Mouse (Mus musculus) monocyte, adult 2 months (primary cell): Measurements from ENCODE around the gene Fstl4.

Experiments used
- DNase-seq, 2 experiments: peaks; one replicate each; pipeline ENCODE4 v3.0.0; 2022; ENCODE audit warnings: low spot score in 2 of 2, low read depth in 1 of 2

Gene Fstl4

DNA sequence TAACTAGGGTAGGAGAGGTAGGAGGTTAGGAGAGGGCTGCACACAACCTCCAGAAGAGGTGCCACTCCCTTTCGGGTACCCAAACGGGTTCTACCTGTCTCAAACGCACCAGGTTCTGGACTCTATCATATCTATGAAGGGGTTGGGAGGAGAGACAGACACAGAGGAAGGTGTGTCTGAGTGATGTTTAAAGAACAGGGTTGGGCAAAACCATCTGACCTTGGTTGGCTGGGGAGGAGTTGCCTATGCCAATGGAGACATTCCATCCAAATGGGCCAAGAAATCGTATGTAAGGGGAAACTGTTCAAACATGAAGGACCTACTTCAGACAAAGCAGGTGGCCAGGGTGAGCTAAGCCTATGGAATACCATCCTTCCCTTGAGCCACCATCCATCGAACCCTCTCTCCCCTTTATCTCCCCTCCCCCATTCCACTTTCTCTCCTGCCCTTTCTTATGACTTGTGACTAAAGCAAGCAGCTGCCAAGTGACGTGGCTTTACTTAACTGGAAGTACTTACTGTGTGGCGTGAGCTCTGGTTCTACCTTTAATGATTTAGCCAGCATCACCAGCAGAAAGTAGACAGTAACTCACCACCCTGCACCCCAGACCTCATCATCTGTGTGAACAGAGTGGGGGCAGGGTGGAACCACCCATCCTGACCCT is 252.1 kb downstream of the Fstl4 start:
- DNase-seq, result no peak

- no peak for DNase-seq
Observed at GRCm38 (mm10) chr11:53019509-53019908, 255.1 kb downstream of the Fstl4 start.

DNA sequence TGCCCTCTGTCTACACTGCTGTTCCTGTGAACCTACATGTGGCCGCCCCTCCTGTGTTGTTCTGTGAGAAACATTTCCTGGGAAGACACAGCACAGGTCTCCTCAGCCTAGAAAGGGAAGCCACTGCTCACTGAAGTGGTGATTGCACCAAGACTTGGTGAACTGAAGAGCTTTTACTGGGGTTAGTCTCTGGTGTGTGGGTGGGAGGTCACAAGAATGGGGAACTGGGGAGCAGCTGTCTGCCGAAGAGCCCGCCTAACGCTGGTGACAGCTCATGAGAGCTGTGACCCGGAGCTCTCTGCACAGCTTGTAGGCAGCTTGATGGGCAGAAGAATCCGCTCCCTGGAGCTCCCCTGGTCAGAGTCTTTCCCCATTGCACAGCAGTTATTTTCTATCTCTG is 260.0 kb downstream of the Fstl4 start:
- DNase-seq, result no peak

DNA sequence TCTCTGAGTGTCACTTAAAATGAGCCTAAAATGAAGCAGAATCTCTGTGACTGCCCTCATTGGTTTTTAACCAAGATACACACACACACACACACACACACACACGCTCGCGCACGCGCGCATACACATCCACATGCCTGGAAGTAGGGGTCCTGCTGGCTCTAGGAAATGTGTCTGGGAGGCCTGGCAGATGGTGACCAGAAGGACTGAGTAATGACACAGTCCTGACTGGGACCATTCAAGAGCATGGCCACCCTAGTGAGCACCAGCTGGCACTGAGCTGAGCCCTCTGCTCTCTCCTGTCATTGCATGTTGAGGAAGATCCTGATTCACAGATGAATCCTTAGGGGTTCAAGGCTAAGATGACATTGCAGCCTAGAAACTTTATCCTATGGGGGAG is 261.3 kb downstream of the Fstl4 start:
- no peak for DNase-seq

DNA sequence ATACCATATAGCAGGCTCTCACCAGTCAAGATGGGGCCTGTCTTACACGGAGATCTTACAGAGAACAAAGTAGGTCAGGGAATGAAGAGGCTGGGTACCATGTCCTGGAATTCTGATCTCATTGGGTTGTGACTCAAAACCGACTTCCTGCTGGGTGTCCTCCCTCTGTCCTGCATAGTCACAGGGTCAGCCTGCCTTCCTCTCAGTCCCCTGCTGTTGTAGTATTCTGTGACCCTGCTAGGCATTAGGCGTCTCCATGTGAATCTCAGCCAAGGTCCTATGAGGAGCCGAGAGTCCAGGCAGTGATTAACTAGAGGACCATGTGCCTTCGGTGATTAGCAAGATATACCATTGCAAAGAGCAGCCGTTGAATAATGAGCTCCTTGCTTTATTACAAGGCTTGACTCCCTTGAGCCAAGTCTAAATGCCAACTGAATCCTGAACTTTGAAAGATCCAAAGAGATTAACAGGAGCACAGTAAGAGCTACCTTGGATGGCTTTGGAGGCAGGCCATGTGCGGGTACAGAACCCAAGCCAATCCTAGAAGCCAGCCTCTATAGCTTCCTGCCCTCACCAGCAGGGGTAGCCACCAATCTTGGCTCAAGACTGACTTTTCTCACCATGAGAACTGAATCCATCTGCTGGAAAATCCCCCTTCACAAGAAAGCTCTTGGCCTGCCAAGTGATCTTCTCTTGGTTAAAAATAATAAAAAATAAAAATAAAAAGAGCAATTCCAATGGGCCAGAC is 264.2 kb downstream of the Fstl4 start:
- DNase-seq, result no peak

- no peak for DNase-seq
Observed at GRCm38 (mm10) chr11:53031777-53032176, 267.3 kb downstream of the Fstl4 start.

DNA sequence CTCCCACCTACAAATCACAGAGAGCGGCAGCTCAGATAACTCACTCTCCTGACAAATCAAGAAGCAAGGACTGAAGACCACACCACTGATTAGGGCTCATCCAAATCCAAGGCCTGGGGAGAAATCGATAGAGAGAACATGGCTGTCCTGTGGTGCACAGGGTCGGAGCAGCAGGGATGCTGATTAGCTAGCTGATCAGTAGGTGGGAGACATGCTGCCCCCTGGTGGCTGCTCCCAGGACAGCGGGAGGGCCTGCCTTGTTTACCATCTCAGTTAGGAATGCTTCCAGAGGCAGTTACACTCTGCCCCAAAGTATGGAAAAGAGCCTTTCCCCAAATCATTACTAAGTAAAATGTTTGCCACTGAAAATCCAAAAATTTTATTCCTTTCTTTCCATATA is 267.9 kb downstream of the Fstl4 start:
- peak in 1 of 2 experiments; percentile 18 for DNase-seq

- no peak for DNase-seq
Observed at GRCm38 (mm10) chr11:53035414-53035813, 271.0 kb downstream of the Fstl4 start.

- no peak for DNase-seq
Observed at GRCm38 (mm10) chr11:53046850-53047249, 282.4 kb downstream of the Fstl4 start.

DNA sequence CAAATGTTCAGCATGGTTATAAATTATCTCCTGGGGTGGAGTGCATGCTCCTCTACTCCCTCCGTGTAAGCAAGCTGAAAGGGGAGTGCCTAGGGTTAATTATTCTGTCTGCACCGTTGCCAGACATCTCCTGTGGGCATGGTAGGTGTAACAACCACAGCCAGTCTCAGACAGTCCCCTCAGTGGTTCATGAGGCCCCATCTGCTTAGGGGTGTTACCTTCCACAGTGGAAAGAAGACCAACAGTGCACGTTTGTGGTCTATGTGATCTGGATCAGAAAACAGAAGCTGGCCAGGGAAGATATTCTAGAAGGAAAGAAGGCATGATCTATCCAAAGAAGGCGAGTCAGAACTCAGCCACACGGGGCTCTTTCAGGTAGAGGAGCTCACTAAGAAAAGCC is 289.7 kb downstream of the Fstl4 start:
- DNase-seq, result no peak

GRCm38 (mm10) chr11:53055896-53056295 is 291.5 kb downstream of the Fstl4 start:
- DNase-seq, result no peak

GRCm38 (mm10) chr11:53056781-53057180 is 292.3 kb downstream of the Fstl4 start:
- DNase-seq, result no peak

GRCm38 (mm10) chr11:53057821-53058553 is 293.6 kb downstream of the Fstl4 start:
- no peak for DNase-seq

DNA sequence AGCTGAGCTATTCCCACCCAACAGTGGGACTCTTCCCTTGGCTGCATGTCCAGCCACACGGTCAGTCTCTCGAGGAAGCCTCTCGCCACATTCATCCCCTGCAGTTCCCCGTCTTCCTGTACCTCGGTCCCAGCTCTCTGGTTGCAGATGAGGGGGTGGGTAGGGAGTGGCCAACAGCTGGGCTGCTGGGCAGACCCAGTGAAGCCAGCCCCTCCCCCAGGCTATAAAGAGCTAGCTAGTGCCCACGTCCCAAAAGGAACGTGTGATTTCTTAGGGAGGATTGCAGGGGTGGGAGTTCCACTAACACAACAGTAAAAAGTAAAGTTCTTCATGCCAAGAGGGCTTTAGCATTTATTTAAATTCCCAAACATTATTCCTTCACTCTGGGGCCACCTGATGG is 294.1 kb downstream of the Fstl4 start:
- DNase-seq, result no peak

DNA sequence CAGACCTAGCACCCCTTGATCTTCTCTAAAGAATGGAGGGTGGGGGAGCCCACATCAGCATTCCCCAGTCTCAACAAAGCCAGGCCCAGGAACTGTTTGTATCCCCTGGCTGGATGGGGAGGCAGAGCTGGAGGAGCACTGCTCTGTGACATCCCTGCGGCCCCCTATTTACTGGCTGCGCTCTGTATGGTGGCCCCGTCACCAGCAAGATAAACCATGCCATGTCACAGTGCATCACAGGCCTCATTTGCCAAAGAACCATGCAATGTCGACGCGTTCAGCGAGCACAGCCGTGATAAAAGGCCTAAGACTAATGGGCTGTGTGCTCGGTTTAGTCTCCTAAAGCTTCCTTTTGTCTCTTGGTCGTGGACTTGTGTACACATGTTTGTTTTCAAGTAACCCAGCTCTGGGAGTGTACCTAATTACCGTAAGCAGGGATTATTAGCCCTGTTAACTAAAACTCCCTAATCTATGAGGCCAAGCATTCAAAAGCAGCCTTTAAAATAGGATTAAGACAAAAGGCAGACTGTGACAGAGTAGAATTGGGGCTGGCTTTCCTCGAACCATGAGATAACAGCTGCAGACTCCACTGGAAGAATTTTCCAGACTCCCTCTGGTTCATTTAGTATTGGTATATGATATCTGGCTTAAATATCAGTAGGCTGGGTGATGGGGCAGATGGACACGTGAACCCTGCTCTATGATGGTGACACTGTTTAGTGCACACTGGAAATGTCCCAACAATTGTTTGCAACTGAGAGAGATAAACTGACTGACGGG is 303.5 kb downstream of the Fstl4 start:
- DNase-seq, result no peak

DNA sequence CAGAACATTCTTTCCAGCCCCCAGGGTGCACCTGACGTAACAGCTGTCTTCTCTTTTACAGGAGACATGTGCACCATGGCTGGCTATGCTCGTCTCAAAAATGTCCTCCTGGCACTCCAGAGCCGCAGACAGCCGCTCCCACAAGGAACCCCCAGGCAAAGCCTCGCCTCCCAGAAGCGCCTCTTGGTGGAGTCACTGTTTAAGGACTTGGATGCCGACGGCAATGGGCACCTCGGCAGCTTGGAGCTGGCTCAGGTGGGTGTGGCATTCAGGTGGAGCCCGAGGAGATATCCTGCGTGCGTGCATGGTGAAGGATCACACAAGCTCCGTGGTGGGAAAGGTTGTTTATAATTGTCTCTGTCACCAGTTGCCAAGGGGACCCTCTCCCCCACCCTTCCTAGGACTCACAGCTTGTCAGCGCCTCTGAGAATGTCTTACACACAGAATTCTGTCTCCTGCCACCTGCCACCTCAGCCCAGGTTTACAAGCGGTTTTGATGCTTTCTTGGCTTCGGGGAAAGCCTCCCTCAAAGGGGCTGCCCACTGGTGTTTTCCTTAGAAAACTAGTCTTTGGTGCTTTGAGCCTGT is 304.1 kb downstream of the Fstl4 start:
- no peak for DNase-seq

- DNase-seq, result no peak
Observed at GRCm38 (mm10) chr11:53069751-53070150, 305.3 kb downstream of the Fstl4 start.

DNA sequence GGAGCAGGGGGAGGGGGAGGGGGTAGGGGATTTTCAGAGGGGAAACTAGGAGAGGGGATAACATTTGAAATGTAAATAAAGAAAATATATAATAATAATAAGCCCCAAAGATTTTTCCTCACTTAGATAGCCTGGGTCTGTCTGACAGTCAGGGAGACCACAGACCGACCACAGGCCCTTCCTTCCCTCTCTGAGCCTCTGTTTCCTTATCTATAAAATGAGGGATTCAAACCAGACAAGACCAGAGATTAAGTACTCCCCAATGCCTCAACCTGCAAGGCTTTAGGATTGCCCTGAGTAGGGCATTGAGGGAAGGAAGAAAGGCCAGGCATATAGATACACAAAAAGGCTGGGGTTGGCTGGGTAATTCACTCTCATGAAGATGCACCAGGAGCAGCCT is 307.2 kb downstream of the Fstl4 start:
- no peak for DNase-seq

GRCm38 (mm10) chr11:53077641-53078040 is 313.2 kb downstream of the Fstl4 start:
- DNase-seq, result no peak

- no peak for DNase-seq
Observed at GRCm38 (mm10) chr11:53078419-53079334, 314.2 kb downstream of the Fstl4 start.
